Mouse (Mus musculus) E14TG2a.4 (cell line): Measurements from ENCODE around the gene Tbc1d2b.

Experiments used
- CTCF ChIP-seq: conservative IDR thresholded peaks from 2 replicates; pipeline ENCODE4 v1.5.1; 2014; ENCODE audit warnings: low read length
- POU5F1 ChIP-seq: IDR thresholded peaks from 2 replicates; pipeline ENCODE4 v1.6.1; 2014; ENCODE audit warnings: low read length, borderline replicate concordance

DNA sequence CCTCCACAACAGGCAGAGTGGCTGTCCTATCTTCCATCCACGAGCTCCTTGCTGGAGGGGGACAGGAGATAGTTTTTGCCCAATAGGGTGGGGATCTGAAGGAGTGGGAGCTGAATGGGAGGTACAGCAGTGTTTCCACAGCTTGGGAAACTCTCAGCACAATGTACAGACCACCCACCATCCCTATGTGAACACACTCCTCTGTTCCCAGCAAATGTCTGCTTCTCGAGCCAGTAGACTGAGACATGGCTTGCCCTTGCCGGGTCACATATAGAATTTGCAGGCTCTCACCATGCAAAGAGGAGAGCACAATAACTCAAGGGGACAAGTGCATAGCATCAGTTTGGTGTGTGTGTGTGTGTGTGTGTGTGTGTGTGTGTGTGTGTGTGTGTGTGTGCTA is 87.1 kb downstream of the Tbc1d2b start:
- no peak for TF ChIP-seq CTCF
- no peak for TF ChIP-seq POU5F1
